Mouse (Mus musculus) C2C12 (cell line): ENCODE data around the gene Kcnc1.

Experiments
- CTCF ChIP-seq: IDR thresholded peaks from one replicate; pipeline ENCODE4 v1.5.1; 2011; ENCODE audit not compliant: control insufficient read depth, insufficient read depth, insufficient read length
- MAX ChIP-seq: IDR thresholded peaks from one replicate; pipeline ENCODE4 v1.6.1; 2011; ENCODE audit warnings: mild to moderate bottlenecking, control low read depth
- MYOG ChIP-seq: IDR thresholded peaks from one replicate; pipeline ENCODE4 v1.6.1; 2011; ENCODE audit not compliant: control insufficient read depth, insufficient read length; ENCODE audit errors: extremely low read depth
- USF1 ChIP-seq: IDR thresholded peaks from one replicate; pipeline ENCODE4 v1.6.1; 2011; ENCODE audit warnings: low read depth, mild to moderate bottlenecking, control low read depth, moderate library complexity

GRCm38 (mm10) chr7:46471054-46471737, 74.9 kb downstream of the Kcnc1 start:
- TF ChIP-seq CTCF, result no peak
- no peak for TF ChIP-seq MYOG
- TF ChIP-seq MAX, result no peak
- no peak for TF ChIP-seq USF1
